Mouse (Mus musculus) brain, adult 2 months (tissue): ENCODE results near the gene Cenpo.
A peak's percentile ranks its signal among the peaks of the same experiment; 100 is the strongest.

Experiments
- DNase-seq: peaks from one replicate; pipeline ENCODE4 v3.0.0; 2011; ENCODE audit warnings: low read depth, low spot score

Gene Cenpo

GRCm38 (mm10) chr12:4199271-4199670, 34.8 kb downstream of the Cenpo start:
- no peak for DNase-seq

- DNase-seq, result no peak
Observed at GRCm38 (mm10) chr12:4198702-4199101, 35.4 kb downstream of the Cenpo start.

GRCm38 (mm10) chr12:4194643-4195042, 39.5 kb downstream of the Cenpo start:
- peak; percentile 78 for DNase-seq

GRCm38 (mm10) chr12:4193025-4193740, 40.9 kb downstream of the Cenpo start:
- DNase-seq, result peak; percentile 29

- peak; percentile 82 for DNase-seq
Observed at GRCm38 (mm10) chr12:4192514-4192913, 41.6 kb downstream of the Cenpo start.

- peak; percentile 32 for DNase-seq
Observed at GRCm38 (mm10) chr12:4189060-4189447, 45.0 kb downstream of the Cenpo start.

- peak; percentile 83 for DNase-seq
Observed at GRCm38 (mm10) chr12:4188171-4189059, 45.7 kb downstream of the Cenpo start.

- DNase-seq, result no peak
Observed at GRCm38 (mm10) chr12:4184648-4185047, 49.4 kb downstream of the Cenpo start.

GRCm38 (mm10) chr12:4180507-4180906, 53.6 kb downstream of the Cenpo start:
- no peak for DNase-seq

- DNase-seq, result no peak
Observed at GRCm38 (mm10) chr12:4179671-4180233, 54.3 kb downstream of the Cenpo start.

- no peak for DNase-seq
Observed at GRCm38 (mm10) chr12:4178839-4179238, 55.3 kb downstream of the Cenpo start.

- DNase-seq, result peak; percentile 56
Observed at GRCm38 (mm10) chr12:4173108-4173790, 60.8 kb downstream of the Cenpo start.

- no peak for DNase-seq
Observed at GRCm38 (mm10) chr12:4169622-4170021, 64.5 kb downstream of the Cenpo start.

- DNase-seq, result no peak
Observed at GRCm38 (mm10) chr12:4169058-4169457, 65.0 kb downstream of the Cenpo start.

GRCm38 (mm10) chr12:4166970-4167369, 67.1 kb downstream of the Cenpo start:
- no peak for DNase-seq

- no peak for DNase-seq
Observed at GRCm38 (mm10) chr12:4162886-4163285, 71.2 kb downstream of the Cenpo start.

- DNase-seq, result no peak
Observed at GRCm38 (mm10) chr12:4160322-4160721, 73.8 kb downstream of the Cenpo start.

- no peak for DNase-seq
Observed at GRCm38 (mm10) chr12:4158868-4159632, 75.0 kb downstream of the Cenpo start.

- DNase-seq, result no peak
Observed at GRCm38 (mm10) chr12:4158179-4158578, 75.9 kb downstream of the Cenpo start.

- DNase-seq, result peak; percentile 94
Observed at GRCm38 (mm10) chr12:4157466-4157865, 76.6 kb downstream of the Cenpo start.

GRCm38 (mm10) chr12:4151969-4152368, 82.1 kb downstream of the Cenpo start:
- no peak for DNase-seq
